Mouse (Mus musculus) ovary, postnatal 36 days (tissue): Measurements from ENCODE around the gene Gm29427.
A peak's percentile ranks its signal among the peaks of the same experiment; 100 is the strongest.
"Not testable (repeated sequence)": the region's sequence is repeated elsewhere in the genome, so short reads cannot be mapped to it uniquely, and the experiment has no call there.

Experiments used
- DNase-seq: peaks from one replicate; pipeline ENCODE4 v3.0.0; 2022; ENCODE audit warnings: low spot score, mixed read lengths

Gene Gm29427

GRCm38 (mm10) chr1:130731741-130732337 lies 16.2 kb upstream of the Gm29427 start, which contains the start of gene AA986860:
Gene AA986860 (plus strand): TSS chr1:130731976.
- no peak for DNase-seq

GRCm38 (mm10) chr1:130729153-130729552 lies 13.6 kb upstream of the Gm29427 start, which contains the start of gene Pfkfb2:
Gene Pfkfb2 (minus strand): TSS chr1:130729253.
- no peak for DNase-seq

- DNase-seq: no peak
Observed at GRCm38 (mm10) chr1:130728708-130729107, 13.1 kb upstream of the Gm29427 start.

- no peak for DNase-seq
Observed at GRCm38 (mm10) chr1:130728070-130728469, 12.5 kb upstream of the Gm29427 start.

- DNase-seq: no peak
Observed at GRCm38 (mm10) chr1:130726396-130726795, 10.8 kb upstream of the Gm29427 start.

- DNase-seq: no peak
Observed at GRCm38 (mm10) chr1:130724206-130724605, 8.6 kb upstream of the Gm29427 start.

- DNase-seq: peak; percentile 89
Observed at GRCm38 (mm10) chr1:130717291-130717871, 1.8 kb upstream of the Gm29427 start, which contains the start of gene Yod1. Gene Yod1 (plus strand): TSS chr1:130717327.

GRCm38 (mm10) chr1:130716513-130717290 lies 1.1 kb upstream of the Gm29427 start:
- no peak for DNase-seq

- DNase-seq: no peak
Observed at GRCm38 (mm10) chr1:130716218-130716512, 566 bp upstream of the Gm29427 start.

- DNase-seq: no peak
Observed at GRCm38 (mm10) chr1:130714046-130714445, 1.6 kb downstream of the Gm29427 start.

- DNase-seq: no peak
Observed at GRCm38 (mm10) chr1:130710283-130711080, 5.1 kb downstream of the Gm29427 start.

GRCm38 (mm10) chr1:130703613-130704012 lies 12.0 kb downstream of the Gm29427 start:
- DNase-seq: no peak

GRCm38 (mm10) chr1:130701976-130702375 lies 13.6 kb downstream of the Gm29427 start:
- no peak for DNase-seq

- no peak for DNase-seq
Observed at GRCm38 (mm10) chr1:130699937-130700633, 15.5 kb downstream of the Gm29427 start.

- no peak for DNase-seq
Observed at GRCm38 (mm10) chr1:130698601-130699000, 17.0 kb downstream of the Gm29427 start.

- no peak for DNase-seq
Observed at GRCm38 (mm10) chr1:130683905-130684304, 31.7 kb downstream of the Gm29427 start.

GRCm38 (mm10) chr1:130681656-130682413 lies 33.8 kb downstream of the Gm29427 start:
- DNase-seq: no peak

GRCm38 (mm10) chr1:130681075-130681474 lies 34.5 kb downstream of the Gm29427 start:
- DNase-seq: no peak

GRCm38 (mm10) chr1:130678551-130678950 lies 37.0 kb downstream of the Gm29427 start:
- no peak for DNase-seq

GRCm38 (mm10) chr1:130663576-130663975 lies 52.0 kb downstream of the Gm29427 start:
- not testable (repeated sequence) for DNase-seq

- DNase-seq: no peak
Observed at GRCm38 (mm10) chr1:130661454-130661853, 54.1 kb downstream of the Gm29427 start, which contains the start of gene C4bp. Gene C4bp (minus strand): TSS chr1:130661632.
